Mouse (Mus musculus): ENCODE data around the gene Gm27027.

DNA sequence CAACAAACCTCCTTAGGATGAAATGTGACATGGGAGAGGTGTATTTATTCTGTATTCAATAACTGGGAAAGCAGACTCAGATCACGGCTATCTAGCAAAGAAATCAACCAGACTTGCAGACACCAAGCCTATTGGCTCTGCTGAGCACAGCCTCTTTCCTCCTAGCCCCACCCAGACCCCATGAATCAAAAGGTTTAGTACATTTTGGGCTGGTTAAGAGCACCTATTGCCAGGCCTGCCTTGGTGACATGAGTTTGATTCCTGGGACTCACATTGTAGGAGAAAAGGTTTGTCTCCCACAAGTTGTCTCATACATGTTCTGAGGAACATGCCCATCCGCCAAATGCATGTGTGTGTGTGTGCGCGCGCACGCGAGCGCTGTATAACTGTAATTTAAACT lies 70.0 kb downstream of the Gm27027 start:
- no peak for TF ChIP-seq CTCF (IDR thresholded peaks at IDR 0.05; ENCODE audit: extremely low read depth, insufficient read depth, low read length)
- TF ChIP-seq POLR2A (IDR thresholded peaks at IDR 0.05; ENCODE audit: extremely low read depth, insufficient read depth, low read length), result no peak

All from cortical plate, adult 2 months (tissue).